Mouse (Mus musculus) ES-E14 (cell line): ENCODE measurements around the gene Gm42878.

Experiments used
- CHD2 ChIP-seq: IDR thresholded peaks from 2 replicates; pipeline ENCODE4 v1.6.1; 2014; ENCODE audit warnings: mild to moderate bottlenecking, low read depth, low read length, inconsistent platforms
- HCFC1 ChIP-seq: IDR thresholded peaks from 2 replicates; pipeline ENCODE4 v1.6.1; 2012; ENCODE audit warnings: low read length, inconsistent platforms, borderline replicate concordance; ENCODE audit not compliant: insufficient read depth
- MAFK ChIP-seq: IDR thresholded peaks from 2 replicates; pipeline ENCODE4 v1.6.1; 2014; ENCODE audit warnings: mild to moderate bottlenecking, low read depth, low read length, inconsistent platforms; ENCODE audit not compliant: insufficient read depth
- ZC3H11A ChIP-seq: IDR thresholded peaks from 2 replicates; pipeline ENCODE4 v1.6.1; 2012; ENCODE audit warnings: low read depth, mild to moderate bottlenecking, inconsistent platforms, low read length, borderline replicate concordance
- ZNF384 ChIP-seq: IDR thresholded peaks from 2 replicates; pipeline ENCODE4 v1.6.1; 2012; ENCODE audit warnings: low read depth, low read length, inconsistent platforms

DNA sequence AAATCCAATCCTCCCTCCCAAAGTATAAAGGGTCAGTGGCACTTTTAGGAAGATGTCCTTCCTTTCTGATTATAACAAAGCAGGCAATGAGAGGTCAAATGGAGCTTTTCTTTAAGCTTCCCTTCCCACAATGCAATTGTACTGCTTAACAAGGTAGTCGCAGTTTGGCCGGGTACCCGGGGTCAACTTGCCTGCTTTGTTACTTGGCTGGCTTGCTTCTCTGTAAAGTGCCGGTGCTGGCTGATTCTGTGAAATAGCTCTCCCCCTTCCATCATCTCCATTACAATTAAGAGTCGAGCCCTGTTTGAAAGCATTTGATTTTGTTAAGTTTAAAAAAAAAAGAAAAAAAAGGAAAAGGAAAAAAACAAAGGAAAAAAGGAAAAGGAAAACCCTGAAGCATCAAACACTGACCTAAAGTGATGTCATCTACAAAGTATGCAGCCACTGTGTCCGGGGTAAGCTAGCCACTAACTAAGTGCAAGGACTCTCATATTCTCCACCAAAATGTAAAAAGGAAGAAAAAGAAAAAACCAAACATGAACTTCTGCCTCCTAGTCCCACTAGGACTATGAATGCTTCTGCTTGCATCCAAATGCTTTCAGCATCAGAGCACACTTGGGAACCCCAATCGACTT, 8.2 kb downstream of the Gm42878 start:
- TF ChIP-seq ZC3H11A = no peak
- peak; percentile 68; the same call in 1 of the 2 replicates for TF ChIP-seq ZNF384
- TF ChIP-seq HCFC1 = no peak
- TF ChIP-seq MAFK = no peak
- no peak for TF ChIP-seq CHD2
